Mouse (Mus musculus) limb, embryonic 14.5 days (tissue): Measurements from ENCODE around the gene Fkbp1b. TPM values are rescaled to one million over a fixed set of nuclear protein-coding genes. Genes with fewer than 3 reads are reported as not detected.

ENCODE experiments used
- ATAC-seq: fragments of 200-750 bp; cut with Nextera tagmentation; 2 replicates; pipeline ENCODE4 v1.8.0; 2017; ENCODE audit warnings: low read depth, moderate number of reproducible peaks, moderate TSS enrichment; ENCODE audit not compliant: low FRiP score
- DNase-seq: peaks from one replicate; pipeline ENCODE4 v3.0.0-alpha.2; 2015; ENCODE audit warnings: low spot score
- H3K27ac ChIP-seq: fragments of 300-500 bp; sonication (generic); replicated peaks from 2 replicates; pipeline ENCODE4 v1.5.1; 2014; ENCODE audit warnings: low read depth, mild to moderate bottlenecking, low read length, moderate library complexity, mixed read lengths
- H3K27me3 ChIP-seq: fragments of 300-500 bp; sonication (generic); 2 replicates; pipeline ENCODE4 v1.6.1; 2014; ENCODE audit warnings: low read length, mixed read lengths; ENCODE audit not compliant: control insufficient read depth, insufficient read depth
- H3K36me3 ChIP-seq: fragments of 300-500 bp; sonication (generic); 2 replicates; pipeline ENCODE4 v1.6.1; 2014; ENCODE audit warnings: mild to moderate bottlenecking, low read length, moderate library complexity, mixed read lengths; ENCODE audit not compliant: control insufficient read depth, insufficient read depth
- H3K4me1 ChIP-seq: fragments of 300-500 bp; sonication (generic); 2 replicates; pipeline ENCODE4 v1.6.1; 2014; ENCODE audit warnings: antibody characterized with exemption, low read length, mixed read lengths; ENCODE audit not compliant: control insufficient read depth, insufficient read depth
- H3K4me2 ChIP-seq: fragments of 300-500 bp; sonication (generic); replicated peaks from 2 replicates; pipeline ENCODE4 v1.6.1; 2014; ENCODE audit warnings: low read depth, mild to moderate bottlenecking, low read length, moderate library complexity; ENCODE audit not compliant: severe bottlenecking
- H3K4me3 ChIP-seq: fragments of 300-500 bp; sonication (generic); replicated peaks from 2 replicates; pipeline ENCODE4 v1.5.1; 2014; ENCODE audit warnings: low read length
- H3K9ac ChIP-seq: fragments of 300-500 bp; sonication (generic); 2 replicates; pipeline ENCODE4 v1.6.1; 2014; ENCODE audit warnings: mild to moderate bottlenecking, low read depth, low read length, moderate library complexity; ENCODE audit not compliant: severe bottlenecking
- H3K9me3 ChIP-seq: fragments of 300-500 bp; sonication (generic); 2 replicates; pipeline ENCODE4 v1.6.1; 2016; ENCODE audit warnings: low read length; ENCODE audit not compliant: control insufficient read depth
- POLR2A ChIP-seq: fragments of 200-500 bp; IDR thresholded peaks from 2 replicates; pipeline ENCODE4 v1.8.0; 2012; ENCODE audit warnings: inconsistent platforms, mild to moderate bottlenecking, moderate library complexity, borderline replicate concordance; ENCODE audit not compliant: insufficient read depth, insufficient read length; ENCODE audit errors: extremely low read depth
- WGBS: fragments of 180-500 bp; shearing (Covaris S2); extraction: QIAGEN DNeasy Blood & Tissue Kit; methylation state at CpG from one replicate; pipeline ENCODE4 v1.1.7; 2014; 5-methylcytosine and 5-hydroxymethylcytosine counted together
- polyA plus RNA-seq, 2 experiments: library from polyadenylated mRNA; depleted of rRNA in 1 of 2; stranded (reverse) in 1 of 2; unstranded in 1 of 2; fragments of >200 nt; fragmentation: Nextera tagmentation in 1 of 2; extraction: Ambion mirVana in 1 of 2; gene quantifications; 2 replicates each; pipeline versions ENCODE4 v1.2.1 to v1.2.3; 2012 to 2014

The Fkbp1b gene
- polyA plus RNA-seq, 2 experiments, result 18.2 to 21.0 TPM

DNA sequence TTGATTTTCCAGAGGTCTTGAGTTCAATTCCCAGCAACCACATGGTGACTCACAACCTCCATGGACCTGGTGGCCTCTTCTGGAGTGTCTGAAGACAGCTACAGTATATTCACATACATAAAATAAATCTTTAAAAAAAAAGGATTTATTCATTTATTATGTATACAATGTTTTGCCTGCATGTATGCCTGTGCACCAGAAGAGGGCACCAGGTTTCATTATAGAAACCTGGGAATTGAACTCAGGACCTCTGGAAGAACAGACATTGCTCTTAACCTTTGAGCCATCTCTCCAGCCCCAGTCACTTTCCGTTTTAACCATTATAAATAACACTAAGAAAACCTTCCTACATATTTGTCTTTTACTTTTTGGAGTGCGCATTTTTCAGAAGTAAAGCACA, 15.4 kb upstream of the Fkbp1b start:
- no peak overlapping the region for H3K9ac ChIP-seq
- no peaks in the 10 kb centered on the region for H3K4me1 ChIP-seq
- ATAC-seq, result no peak
- H3K9me3 ChIP-seq, result no peaks in the 10 kb centered on the region
- no peak overlapping the region for H3K4me2 ChIP-seq
- no peak for DNase-seq
- H3K27ac ChIP-seq, result no peak overlapping the region
- no peaks in the 10 kb centered on the region for H3K27me3 ChIP-seq
- peaks cover 31% of the 10 kb centered on the region for H3K36me3 ChIP-seq
- H3K4me3 ChIP-seq, result no peak overlapping the region
- no peak for TF ChIP-seq POLR2A
- 94% methylated on average over 2 of the region's 2 CpGs for WGBS

DNA sequence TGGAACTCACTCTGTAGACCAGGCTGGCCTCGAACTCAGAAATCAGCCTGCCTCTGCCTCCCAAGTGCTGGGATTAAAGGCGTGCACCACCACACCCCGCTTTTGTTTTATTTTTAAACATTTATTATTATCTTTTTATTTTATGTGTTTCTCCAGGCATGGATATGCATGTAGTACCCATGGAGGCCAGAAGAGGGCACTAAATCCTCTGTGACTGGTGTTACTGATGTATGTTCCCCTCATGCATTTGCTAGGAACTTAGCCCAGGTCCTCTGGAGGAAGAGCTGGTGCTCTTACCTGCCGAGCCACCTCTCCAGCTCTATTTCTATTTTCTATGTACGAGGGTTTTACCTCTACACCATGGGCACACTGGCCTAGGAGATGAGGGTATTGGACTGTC, 14.8 kb upstream of the Fkbp1b start:
- Histone ChIP-seq H3K36me3 (peaks cover 38% of the 10 kb centered on the region), H3K4me2 (no peak overlapping the region), H3K4me1 (no peaks in the 10 kb centered on the region), H3K9ac (no peak overlapping the region), H3K27ac (no peak overlapping the region), H3K4me3 (no peak overlapping the region), H3K27me3 (no peaks in the 10 kb centered on the region), H3K9me3 (no peaks in the 10 kb centered on the region)
- ATAC-seq (no peak), DNase-seq (no peak)
- WGBS, result 95% methylated on average over 5 of the region's 5 CpGs
- TF ChIP-seq POLR2A, result no peak

DNA sequence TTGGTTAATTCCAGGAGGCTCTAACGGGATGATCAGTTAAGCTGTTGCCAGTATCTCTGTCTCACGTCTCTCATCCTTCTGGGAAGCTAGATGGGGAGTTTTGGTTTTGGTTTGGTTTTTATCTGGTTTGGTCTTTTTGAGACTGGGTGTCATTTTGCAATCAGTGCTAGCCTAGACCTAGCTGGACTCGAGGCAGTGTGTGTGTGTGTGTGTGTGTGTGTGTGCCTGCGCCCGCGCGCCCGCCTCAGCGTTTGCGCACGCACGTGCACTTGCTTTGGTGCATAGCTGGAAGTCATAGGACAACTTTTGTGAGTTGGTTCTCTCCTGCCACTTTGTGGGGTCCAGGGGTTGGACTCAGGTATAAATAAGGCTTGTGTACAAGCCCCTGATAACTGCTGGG, 2.4 kb upstream of the Fkbp1b start:
- peaks cover 10% of the 10 kb centered on the region for H3K4me1 ChIP-seq
- under 1% methylated on average over 12 of the region's 12 CpGs for WGBS
- H3K9ac ChIP-seq, result peak overlapping the region; percentile 66
- ATAC-seq, result 0 out of 2 replicates have a peak, but pooled peaks have one; percentile 14
- TF ChIP-seq POLR2A, result no peak
- H3K27me3 ChIP-seq, result no peaks in the 10 kb centered on the region
- no peaks in the 10 kb centered on the region for H3K36me3 ChIP-seq
- peak overlapping the region; percentile 57 for H3K4me3 ChIP-seq
- peak overlapping the region; percentile 70 for H3K27ac ChIP-seq
- peak; percentile 33 for DNase-seq
- H3K9me3 ChIP-seq, result no peaks in the 10 kb centered on the region
- H3K4me2 ChIP-seq, result peak overlapping the region; percentile 67

DNA sequence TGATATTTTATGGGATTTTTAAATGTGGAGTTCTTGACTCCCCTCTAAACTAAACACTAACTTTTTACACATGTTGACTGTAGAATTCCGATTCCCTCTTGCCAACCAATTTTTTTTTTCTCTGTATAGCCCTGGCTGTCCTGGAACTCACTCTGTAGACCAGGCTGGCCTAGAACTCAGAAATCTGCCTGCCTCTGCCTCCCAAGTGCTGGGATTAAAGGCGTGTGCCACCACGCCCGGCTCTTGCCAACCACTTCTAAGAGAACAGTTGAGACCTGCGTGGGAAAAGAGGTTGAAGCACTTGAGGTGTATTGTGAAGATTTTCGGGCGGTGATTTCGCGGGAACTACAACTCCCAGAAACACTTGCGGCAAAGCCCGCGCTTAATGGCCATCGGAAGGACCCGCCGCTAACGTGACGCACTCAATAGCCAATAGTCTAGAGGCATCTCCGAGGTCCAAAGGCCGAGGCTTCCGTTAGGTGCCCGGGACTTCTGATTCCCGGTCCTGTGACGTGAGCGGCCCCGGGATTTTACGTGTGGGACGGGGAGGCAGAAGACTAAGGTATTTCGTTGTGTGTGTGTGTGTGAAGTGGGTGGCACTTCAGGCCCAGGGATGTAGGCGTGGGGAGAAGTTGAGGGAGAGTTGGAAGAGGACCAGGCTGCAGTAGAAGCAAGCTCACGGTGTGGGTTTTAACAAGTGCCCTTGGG, 1.7 kb upstream of the Fkbp1b start, which contains the start of gene Wdcp:
Gene Wdcp, plus strand, starts transcription at position 414 of the 708 bp plus-strand sequence.
- Histone ChIP-seq H3K9ac (peak within 1 kb of the TSS; percentile 66), H3K4me2 (peak within 1 kb of the TSS; percentile 91), H3K9me3 (no peaks in the 10 kb centered on the region), H3K4me3 (peak within 1 kb of the TSS; percentile 57), H3K36me3 (no peaks in the 10 kb centered on the region), H3K27ac (peak within 1 kb of the TSS; percentile 70), H3K27me3 (no peaks in the 10 kb centered on the region), H3K4me1 (peaks cover 10% of the 10 kb centered on the region)
- ATAC-seq (peak; percentile 94), DNase-seq (peak; percentile 96)
- 3% methylated on average over 30 of the region's 30 CpGs for WGBS
- TF ChIP-seq POLR2A, result no peak

DNA sequence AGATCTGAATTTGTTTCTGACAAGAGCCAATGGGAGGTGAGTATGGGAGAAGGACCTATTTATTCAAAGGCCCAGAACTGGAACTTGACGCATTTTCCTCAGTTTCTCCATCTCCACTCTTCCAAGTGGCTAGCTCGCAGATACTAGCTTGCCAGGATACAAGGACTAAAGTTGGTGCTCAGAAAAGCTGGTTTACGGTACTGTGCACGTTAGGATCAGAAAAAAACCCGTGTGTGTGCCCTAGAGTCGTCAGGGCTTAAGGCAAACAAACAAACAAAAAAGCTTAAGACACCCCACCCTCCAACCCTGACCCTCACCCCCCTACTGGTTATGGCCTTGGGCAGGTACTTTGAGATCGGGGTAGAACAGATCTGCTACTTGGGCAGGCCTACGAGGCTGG, 1.1 kb upstream of the Fkbp1b start:
- no peak overlapping the region for H3K9ac ChIP-seq
- DNase-seq (no peak), ATAC-seq (no peak)
- no peak overlapping the region for H3K4me3 ChIP-seq
- WGBS, result 81% methylated on average over 8 of the region's 8 CpGs
- H3K9me3 ChIP-seq, result no peaks in the 10 kb centered on the region
- H3K27me3 ChIP-seq, result no peaks in the 10 kb centered on the region
- peaks cover 10% of the 10 kb centered on the region for H3K4me1 ChIP-seq
- H3K36me3 ChIP-seq, result 0 out of 2 replicates have a peak, but pooled peaks cover 3% of the 10 kb centered on the region
- no peak overlapping the region for H3K27ac ChIP-seq
- TF ChIP-seq POLR2A, result no peak
- no peak overlapping the region for H3K4me2 ChIP-seq
